ENCODE assay signal across 14 mouse cellular contexts in genomic region chr11:81695501-81695900, GRCm38 (mm10).
A peak's percentile ranks its signal among the peaks of the same experiment; 100 is the strongest.
DNase-seq lines count a peak whose midpoint lies in the region.
"Had no signal": no experiment of that assay in that cellular context is flagged by ENCODE, and none has a peak within 500 bp of the region (broad histone marks: within the 10 kb centered on the region; RNA-seq: fewer than 3 reads in every experiment).

No protein-coding gene starts in this region.

- peak; percentile 12 for DNase-seq in right cerebral cortex, adult 18-20 months
- DNase-seq in right cerebral cortex, postnatal 36 days (ENCODE audit: low spot score in 2 of 2) = no peak
- peak; percentile 65 for DNase-seq in brain, adult 2 months (ENCODE audit: low read depth, low spot score)
- no peak for DNase-seq in thymus, postnatal 10 days (ENCODE audit: low spot score in 2 of 2)
- DNase-seq in B cell, adult 2 months = no peak
- DNase-seq: adrenal gland, adult 2 months; adrenal gland, postnatal 10 days; adrenal gland, postnatal 25 days; cerebellum, adult 11-12 months; cerebellum, adult 2 months; cerebellum, adult 9-10 months; cerebellum, postnatal 10 days; cerebellum, postnatal 25 days; forebrain, postnatal 0 days had no signal

Comparison
In these comparisons a context has a peak if more than half of its experiments do, and no peak if none do; other contexts are left out.
1. DNase-seq: peak in right cerebral cortex, adult 18-20 months (single experiment) and brain, adult 2 months (single experiment); none in right cerebral cortex, postnatal 36 days (0 of 2), thymus, postnatal 10 days (0 of 2) and B cell, adult 2 months (0 of 2).